Comparison of ENCODE assay signal across 10 mouse cellular contexts in genomic region chr12:72265261-72266228, GRCm38 (mm10).
DNase-seq lines count a peak whose midpoint lies in the region; ATAC-seq and TF ChIP-seq lines count a peak whose summit lies in the region.
"Had no signal": no experiment of that assay in that cellular context is flagged by ENCODE, and none has a peak within 500 bp of the region (broad histone marks: within the 10 kb centered on the region; RNA-seq: fewer than 3 reads in every experiment).

No protein-coding gene starts in this region.

- TF ChIP-seq POLR2A in brain, embryonic 14.5 days (IDR thresholded peaks at IDR 0.05; ENCODE audit: borderline replicate concordance, extremely low read depth, insufficient read depth, insufficient read length, poor library complexity, severe bottlenecking): no peak
- no peak for TF ChIP-seq POLR2A in thymus, adult 2 months (IDR thresholded peaks at IDR 0.05; ENCODE audit: control insufficient read depth, extremely low read depth, insufficient read depth, low read length, poor library complexity)

- H3K36me3 ChIP-seq in embryonic facial prominence, embryonic 14.5 days (ENCODE audit: control insufficient read depth, insufficient read depth, low read length): no peaks in the 10 kb centered on the region
- H3K36me3 ChIP-seq in midbrain, embryonic 16.5 days (ENCODE audit: control insufficient read depth, insufficient read depth, low read length): no peaks in the 10 kb centered on the region
- no peaks in the 10 kb centered on the region for H3K36me3 ChIP-seq in heart, embryonic 12.5 days
- no peaks in the 10 kb centered on the region for H3K36me3 ChIP-seq in thymus, adult 2 months (ENCODE audit: control insufficient read depth, insufficient read depth, low read length)

- no peaks in the 10 kb centered on the region for H3K4me1 ChIP-seq in embryonic facial prominence, embryonic 14.5 days (ENCODE audit: control insufficient read depth, insufficient read depth, low read length)
- peaks cover 17% of the 10 kb centered on the region for H3K4me1 ChIP-seq in midbrain, embryonic 16.5 days (ENCODE audit: control insufficient read depth, insufficient read depth, low read length)
- peaks cover 5% of the 10 kb centered on the region for H3K4me1 ChIP-seq in heart, embryonic 12.5 days (replicated peaks)
- no peaks in the 10 kb centered on the region for H3K4me1 ChIP-seq in thymus, adult 2 months (replicated peaks; ENCODE audit: control insufficient read depth, insufficient read depth, low read length)

- no peak overlapping the region for H3K27ac ChIP-seq in embryonic facial prominence, embryonic 14.5 days (replicated peaks; ENCODE audit: low read depth, low read length)
- peak overlapping the region; percentile 85 for H3K27ac ChIP-seq in midbrain, embryonic 16.5 days (ENCODE audit: low read length)
- H3K27ac ChIP-seq in heart, embryonic 12.5 days (ENCODE audit: poor library complexity, severe bottlenecking): no peak overlapping the region
- no peak overlapping the region for H3K27ac ChIP-seq in thymus, adult 2 months (ENCODE audit: control insufficient read depth, insufficient read depth, low read length)

- no peak overlapping the region for H3K4me2 ChIP-seq in embryonic facial prominence, embryonic 14.5 days (ENCODE audit: low read depth, low read length)
- H3K4me2 ChIP-seq in midbrain, embryonic 16.5 days (ENCODE audit: low read length): peak overlapping the region; percentile 6; the same call in 1 of the 2 replicates
- no peak overlapping the region for H3K4me2 ChIP-seq in heart, embryonic 12.5 days

- no peak overlapping the region for H3K4me3 ChIP-seq in embryonic facial prominence, embryonic 14.5 days (ENCODE audit: low read depth, low read length)
- no peak overlapping the region for H3K4me3 ChIP-seq in midbrain, embryonic 16.5 days (ENCODE audit: low read depth, low read length)
- H3K4me3 ChIP-seq in heart, embryonic 12.5 days: no peak overlapping the region
- no peak overlapping the region for H3K4me3 ChIP-seq in thymus, adult 2 months (ENCODE audit: control insufficient read depth, insufficient read depth, low read length)

- TF ChIP-seq CTCF in brain, embryonic 14.5 days (IDR thresholded peaks at IDR 0.05; ENCODE audit: borderline replicate concordance, extremely low read depth, insufficient read depth, insufficient read length): no peak
- no peak for TF ChIP-seq CTCF in thymus, adult 2 months (IDR thresholded peaks at IDR 0.05; ENCODE audit: borderline replicate concordance, control insufficient read depth, extremely low read depth, insufficient read depth, low read length, poor library complexity)

- H3K9me3 ChIP-seq in embryonic facial prominence, embryonic 14.5 days (ENCODE audit: control insufficient read depth, low read length): no peaks in the 10 kb centered on the region
- H3K9me3 ChIP-seq in midbrain, embryonic 16.5 days (replicated peaks; ENCODE audit: control insufficient read depth, low read length, poor library complexity, severe bottlenecking): no peaks in the 10 kb centered on the region
- peaks cover 11% of the 10 kb centered on the region; the same call in 1 of the 2 replicates for H3K9me3 ChIP-seq in heart, embryonic 12.5 days (replicated peaks)

- no peak overlapping the region for H3K9ac ChIP-seq in embryonic facial prominence, embryonic 14.5 days (ENCODE audit: low read depth, low read length)
- no peak overlapping the region for H3K9ac ChIP-seq in midbrain, embryonic 16.5 days (ENCODE audit: low read depth, low read length)
- H3K9ac ChIP-seq in heart, embryonic 12.5 days: no peak overlapping the region

- WGBS in embryonic facial prominence, embryonic 14.5 days: 93% methylated on average over 3 of the region's 3 CpGs
- 85% methylated on average over 3 of the region's 3 CpGs for WGBS in midbrain, embryonic 16.5 days
- WGBS in heart, embryonic 12.5 days: 85% methylated on average over 3 of the region's 3 CpGs
- 92% methylated on average over 3 of the region's 3 CpGs for WGBS in thymus, adult 2 months

- peak; percentile 78; the same call in 1 of the 2 replicates for ATAC-seq in embryonic facial prominence, embryonic 14.5 days (ENCODE audit: low read depth)
- peak; percentile 93 for ATAC-seq in midbrain, embryonic 16.5 days
- ATAC-seq in heart, embryonic 12.5 days (ENCODE audit: insufficient number of reproducible peaks, low FRiP score): no peak
- ATAC-seq in megakaryocyte-erythroid progenitor cell, adult 5-6 weeks (replicated peaks; ENCODE audit: low FRiP score, low TSS enrichment, poor library complexity, severe bottlenecking): no peak

- H3K27me3 ChIP-seq in embryonic facial prominence, embryonic 14.5 days (replicated peaks; ENCODE audit: control insufficient read depth, insufficient read depth, low read length): no peaks in the 10 kb centered on the region
- no peaks in the 10 kb centered on the region for H3K27me3 ChIP-seq in midbrain, embryonic 16.5 days (ENCODE audit: control insufficient read depth, insufficient read depth, low read depth, low read length)
- H3K27me3 ChIP-seq in heart, embryonic 12.5 days (replicated peaks): no peaks in the 10 kb centered on the region
- no peaks in the 10 kb centered on the region for H3K27me3 ChIP-seq in thymus, adult 2 months (ENCODE audit: control insufficient read depth, insufficient read depth, low read length)

- DNase-seq in brain, embryonic 14.5 days (ENCODE audit: low read depth): peak; percentile 97
- peak; percentile 49 for DNase-seq in embryonic facial prominence, embryonic 14.5 days (ENCODE audit: low spot score)
- peak; percentile 59 to 81 for DNase-seq in layer of hippocampus, adult 18-20 months (ENCODE audit: low spot score in 2 of 2)
- no peak for DNase-seq in liver
- no peak for DNase-seq in thymus, adult 2 months
- DNase-seq: lung, postnatal 4 days; spleen, adult 18-20 months had no signal

Comparison
In these comparisons a context has a peak if more than half of its experiments do, and no peak if none do; other contexts are left out.
1. DNase-seq: peak in brain, embryonic 14.5 days (single experiment), embryonic facial prominence, embryonic 14.5 days (single experiment) and layer of hippocampus, adult 18-20 months (2 of 2); none in liver (single experiment) and thymus, adult 2 months (single experiment).
2. ATAC-seq: peak in embryonic facial prominence, embryonic 14.5 days (single experiment) and midbrain, embryonic 16.5 days (single experiment); none in heart, embryonic 12.5 days (single experiment) and megakaryocyte-erythroid progenitor cell, adult 5-6 weeks (single experiment).